Mouse (Mus musculus) midbrain, embryonic 16.5 days (tissue): ENCODE data around the gene Platr17. TPM values are rescaled to one million over a fixed set of nuclear protein-coding genes. Genes with fewer than 3 reads are reported as not detected.
"Not testable (repeated sequence)": the region's sequence is repeated elsewhere in the genome, so short reads cannot be mapped to it uniquely, and the experiment has no call there.

Experiments
- ATAC-seq: fragments of 200-750 bp; cut with Nextera tagmentation; 2 replicates; pipeline ENCODE4 v1.8.0; 2017; ENCODE audit warnings: moderate TSS enrichment
- H3K27ac ChIP-seq: fragments of 300-500 bp; sonication (generic); 2 replicates; pipeline ENCODE4 v1.5.1; 2014; ENCODE audit warnings: mild to moderate bottlenecking, low read length, mixed read lengths
- H3K27me3 ChIP-seq: fragments of 300-500 bp; sonication (generic); 2 replicates; pipeline ENCODE4 v1.6.1; 2014; ENCODE audit warnings: low read depth, low read length, mixed read lengths; ENCODE audit not compliant: control insufficient read depth, insufficient read depth
- H3K36me3 ChIP-seq: fragments of 300-500 bp; sonication (generic); 2 replicates; pipeline ENCODE4 v1.6.1; 2014; ENCODE audit warnings: mild to moderate bottlenecking, low read length, moderate library complexity, mixed read lengths; ENCODE audit not compliant: control insufficient read depth, insufficient read depth
- H3K4me1 ChIP-seq: fragments of 300-500 bp; sonication (generic); 2 replicates; pipeline ENCODE4 v1.6.1; 2014; ENCODE audit warnings: mild to moderate bottlenecking, low read length, mixed read lengths; ENCODE audit not compliant: control insufficient read depth, insufficient read depth
- H3K4me2 ChIP-seq: fragments of 300-500 bp; sonication (generic); 2 replicates; pipeline ENCODE4 v1.6.1; 2014; ENCODE audit warnings: mild to moderate bottlenecking, low read length, mixed read lengths
- H3K4me3 ChIP-seq: fragments of 300-500 bp; sonication (generic); 2 replicates; pipeline ENCODE4 v1.5.1; 2014; ENCODE audit warnings: low read depth, mild to moderate bottlenecking, low read length, moderate library complexity, mixed read lengths
- H3K9ac ChIP-seq: fragments of 300-500 bp; sonication (generic); 2 replicates; pipeline ENCODE4 v1.6.1; 2014; ENCODE audit warnings: low read depth, low read length, mixed read lengths
- H3K9me3 ChIP-seq: fragments of 300-500 bp; sonication (generic); replicated peaks from 2 replicates; pipeline ENCODE4 v1.6.1; 2014; ENCODE audit warnings: mild to moderate bottlenecking, low read length, mixed read lengths; ENCODE audit not compliant: control insufficient read depth, poor library complexity, severe bottlenecking
- WGBS: fragments of 180-500 bp; shearing (Covaris S2); extraction: QIAGEN DNeasy Blood & Tissue Kit; methylation state at CpG from one replicate; pipeline ENCODE4 v1.1.7; 2014; 5-methylcytosine and 5-hydroxymethylcytosine counted together
- polyA plus RNA-seq: library from polyadenylated mRNA; unstranded; fragments of >200 nt; fragmentation: Nextera tagmentation; extraction: Ambion mirVana; gene quantifications from 2 replicates; pipeline ENCODE4 v1.2.1, GENCODE M21; 2015

The Platr17 gene
- polyA plus RNA-seq, 1 experiment from 2014 or later: 0.55 TPM

- H3K36me3 ChIP-seq: no peaks in the 10 kb centered on the region
- ATAC-seq: no peak
- no peaks in the 10 kb centered on the region for H3K27me3 ChIP-seq
- 74% methylated on average over 7 of the region's 7 CpGs for WGBS
- no peak overlapping the region for H3K9ac ChIP-seq
- H3K9me3 ChIP-seq: no peaks in the 10 kb centered on the region
- H3K4me1 ChIP-seq: no peaks in the 10 kb centered on the region
- no peak overlapping the region for H3K4me2 ChIP-seq
- H3K4me3 ChIP-seq: no peak overlapping the region
- H3K27ac ChIP-seq: no peak overlapping the region
These were observed 4.5 kb upstream of the Platr17 start for GRCm38 (mm10) chr17:33900281-33900988.

GRCm38 (mm10) chr17:33900989-33901314 lies 4.0 kb upstream of the Platr17 start:
- Histone ChIP-seq H3K4me1 (no peaks in the 10 kb centered on the region), H3K27ac (no peak overlapping the region), H3K27me3 (no peaks in the 10 kb centered on the region), H3K4me2 (no peak overlapping the region), H3K36me3 (no peaks in the 10 kb centered on the region), H3K9me3 (no peaks in the 10 kb centered on the region), H3K4me3 (no peak overlapping the region), H3K9ac (no peak overlapping the region)
- no peak for ATAC-seq
- 88% methylated on average over 4 of the region's 4 CpGs for WGBS

DNA sequence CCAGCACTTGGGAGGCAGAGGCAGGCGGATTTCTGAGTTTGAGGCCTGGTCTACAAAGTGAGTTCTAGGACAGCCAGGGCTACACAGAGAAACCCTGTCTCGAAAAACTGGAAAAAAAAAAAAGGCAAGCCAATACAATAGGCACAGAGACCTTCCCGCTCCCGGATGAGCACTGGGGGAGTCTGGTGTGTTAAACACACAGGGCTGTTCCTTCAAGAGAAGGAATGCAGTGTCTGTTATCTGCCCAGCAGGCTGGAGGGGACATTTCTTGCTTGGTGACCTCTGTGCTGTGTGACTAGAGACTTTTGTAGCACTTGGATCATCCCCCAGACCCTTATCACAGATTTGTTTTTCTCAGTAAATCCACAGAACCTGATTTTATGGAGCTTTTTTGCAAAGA lies 3.3 kb upstream of the Platr17 start:
- Histone ChIP-seq H3K4me3 (no peak overlapping the region), H3K9me3 (no peaks in the 10 kb centered on the region), H3K9ac (no peak overlapping the region), H3K4me2 (no peak overlapping the region), H3K27me3 (no peaks in the 10 kb centered on the region), H3K4me1 (no peaks in the 10 kb centered on the region), H3K36me3 (no peaks in the 10 kb centered on the region), H3K27ac (no peak overlapping the region)
- no peak for ATAC-seq
- 82% methylated on average over 4 of the region's 4 CpGs for WGBS

GRCm38 (mm10) chr17:33902079-33902478 lies 2.9 kb upstream of the Platr17 start:
- Histone ChIP-seq H3K27me3 (no peaks in the 10 kb centered on the region), H3K4me1 (no peaks in the 10 kb centered on the region), H3K4me3 (no peak overlapping the region), H3K9ac (no peak overlapping the region), H3K9me3 (no peaks in the 10 kb centered on the region), H3K4me2 (no peak overlapping the region), H3K27ac (no peak overlapping the region), H3K36me3 (no peaks in the 10 kb centered on the region)
- no peak for ATAC-seq
- 80% methylated on average over 4 of the region's 4 CpGs for WGBS

- Histone ChIP-seq H3K36me3 (no peaks in the 10 kb centered on the region), H3K9me3 (no peaks in the 10 kb centered on the region), H3K27ac (no peak overlapping the region), H3K27me3 (no peaks in the 10 kb centered on the region), H3K4me2 (no peak overlapping the region), H3K9ac (no peak overlapping the region), H3K4me3 (no peak overlapping the region), H3K4me1 (no peaks in the 10 kb centered on the region)
- WGBS: 88% methylated on average over 7 of the region's 7 CpGs
- ATAC-seq: no peak
These were observed 2.4 kb upstream of the Platr17 start for GRCm38 (mm10) chr17:33902491-33902890.

GRCm38 (mm10) chr17:33903911-33904651 lies 854 bp upstream of the Platr17 start:
- H3K4me1 ChIP-seq, H3K9me3 ChIP-seq, H3K4me2 ChIP-seq, H3K9ac ChIP-seq, H3K4me3 ChIP-seq, H3K27ac ChIP-seq, ATAC-seq, H3K36me3 ChIP-seq, H3K27me3 ChIP-seq: not testable (repeated sequence)
- 74% methylated on average over 6 of the region's 6 CpGs for WGBS

DNA sequence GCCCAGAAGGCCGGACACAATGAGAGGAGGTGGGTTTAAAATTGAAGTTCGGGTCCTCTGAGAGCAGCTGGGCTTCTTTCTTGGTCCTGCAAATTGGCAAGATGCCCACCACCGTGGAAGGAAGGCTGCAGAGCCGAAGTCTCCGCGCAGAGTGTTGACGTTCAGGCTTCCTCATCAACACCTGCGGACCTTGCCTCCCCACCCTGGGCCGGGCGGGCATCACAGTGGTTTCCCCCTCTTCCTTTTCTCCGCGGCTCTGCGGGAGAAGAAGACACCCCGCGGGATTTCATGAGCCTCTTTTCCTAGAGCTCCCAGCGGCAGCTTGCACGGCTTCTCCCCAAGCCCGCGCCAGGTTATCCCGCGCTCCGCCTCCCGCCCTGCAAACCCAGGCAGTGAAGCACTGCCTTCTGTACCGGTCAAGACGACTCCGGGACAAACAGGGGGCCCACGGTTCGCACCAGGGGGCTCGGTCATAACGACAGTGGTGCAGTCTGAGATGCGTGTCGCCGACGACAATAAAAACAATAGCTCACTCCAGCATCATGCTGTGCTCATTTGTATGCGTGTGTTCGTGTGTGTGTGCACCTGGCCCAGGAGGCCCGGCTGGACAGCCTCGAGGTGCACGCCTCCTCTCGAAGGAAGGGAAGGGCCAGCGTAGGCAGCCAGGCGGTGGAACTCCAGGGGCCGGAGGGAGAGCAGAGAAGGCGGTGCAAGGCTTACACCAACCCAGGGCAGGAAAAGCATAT lies 3.6 kb downstream of the Platr17 start:
- peak overlapping the region; percentile 89 for H3K4me2 ChIP-seq
- H3K9me3 ChIP-seq: no peaks in the 10 kb centered on the region
- under 1% methylated on average over 44 of the region's 44 CpGs for WGBS
- ATAC-seq: peak; percentile 12
- H3K27ac ChIP-seq: peak overlapping the region; percentile 83
- H3K36me3 ChIP-seq: peaks cover 15% of the 10 kb centered on the region
- H3K27me3 ChIP-seq: no peaks in the 10 kb centered on the region
- peak overlapping the region; percentile 78 for H3K9ac ChIP-seq
- H3K4me1 ChIP-seq: peaks cover 13% of the 10 kb centered on the region
- H3K4me3 ChIP-seq: peak overlapping the region; percentile 83

- H3K9me3 ChIP-seq: no peaks in the 10 kb centered on the region
- H3K4me3 ChIP-seq: peak within 1 kb of the TSS; percentile 83
- H3K36me3 ChIP-seq: peaks cover 22% of the 10 kb centered on the region
- peak; percentile 97 for ATAC-seq
- H3K4me1 ChIP-seq: peaks cover 13% of the 10 kb centered on the region
- H3K4me2 ChIP-seq: peak within 1 kb of the TSS; percentile 89
- no peaks in the 10 kb centered on the region for H3K27me3 ChIP-seq
- H3K27ac ChIP-seq: peak within 1 kb of the TSS; percentile 86
- under 1% methylated on average over 67 of the region's 68 CpGs for WGBS
- peak within 1 kb of the TSS; percentile 94 for H3K9ac ChIP-seq
These were observed 4.3 kb downstream of the Platr17 start, which contains the start of gene Daxx for GRCm38 (mm10) chr17:33909077-33909868. Gene Daxx (plus strand): TSS chr17:33909414.
